ENCODE assay signal across 8 mouse cellular contexts in genomic region chr17:31325451-31326219, GRCm38 (mm10). TPM values are rescaled to one million over a fixed set of nuclear protein-coding genes. Genes with fewer than 3 reads are reported as not detected.
DNase-seq lines count a peak whose midpoint lies in the region; ATAC-seq and TF ChIP-seq lines count a peak whose summit lies in the region.

No protein-coding gene starts in this region.

- TF ChIP-seq CTCF in CH12.LX (conservative IDR thresholded peaks at IDR 0.05 in 1 of 2, IDR thresholded peaks at IDR 0.05 in 1 of 2; ENCODE audit: low read depth in 2 of 2, low read length in 2 of 2), result peak; percentile 38 to 66; a peak in 3 of 4 replicates
- TF ChIP-seq CTCF in cortical plate, adult 2 months (IDR thresholded peaks at IDR 0.05; ENCODE audit: extremely low read depth, insufficient read depth, low read length), result peak; percentile 54

- TF ChIP-seq POLR2A in CH12.LX (IDR thresholded peaks at IDR 0.05; ENCODE audit: low read depth, low read length), result no peak
- no peak for TF ChIP-seq POLR2A in cortical plate, adult 2 months (IDR thresholded peaks at IDR 0.05; ENCODE audit: extremely low read depth, insufficient read depth, low read length)

- no peaks in the 10 kb centered on the region for H3K4me1 ChIP-seq in hindbrain, embryonic 11.5 days (replicated peaks; ENCODE audit: control insufficient read depth, insufficient read depth, low read length)
- H3K4me1 ChIP-seq in hindbrain, embryonic 12.5 days, result peaks cover 12% of the 10 kb centered on the region
- H3K4me1 ChIP-seq in CH12.LX (ENCODE audit: control insufficient read depth in 1 of 2, insufficient read depth in 2 of 2), result peaks cover 0 to 10% of the 10 kb centered on the region in 2 experiments; a peak in 2 of 4 replicates
- H3K4me1 ChIP-seq in cortical plate, adult 2 months (ENCODE audit: control insufficient read depth, insufficient read depth, low read length), result peaks cover 4% of the 10 kb centered on the region
- no peaks in the 10 kb centered on the region; the same call in 1 of the 2 replicates for H3K4me1 ChIP-seq in limb, embryonic 11.5 days (ENCODE audit: control insufficient read depth, insufficient read depth, low read length)
- peaks cover 2% of the 10 kb centered on the region; the same call in 1 of the 2 replicates for H3K4me1 ChIP-seq in neural tube, embryonic 14.5 days (ENCODE audit: control insufficient read depth, insufficient read depth, low read length)

- ATAC-seq in hindbrain, embryonic 11.5 days (ENCODE audit: low FRiP score), result no peak
- ATAC-seq in hindbrain, embryonic 12.5 days (ENCODE audit: low FRiP score), result no peak
- ATAC-seq in limb, embryonic 11.5 days (ENCODE audit: insufficient number of reproducible peaks, low FRiP score, low TSS enrichment, low read depth), result no peak
- no peak; the same call in 1 of the 2 replicates for ATAC-seq in neural tube, embryonic 14.5 days (ENCODE audit: low read depth)

- TF ChIP-seq RAD21 in CH12.LX (IDR thresholded peaks at IDR 0.05; ENCODE audit: low read depth, low read length), result peak; percentile 32

- H3K27me3 ChIP-seq in hindbrain, embryonic 11.5 days (ENCODE audit: control insufficient read depth, insufficient read depth, low read length), result no peaks in the 10 kb centered on the region
- no peaks in the 10 kb centered on the region for H3K27me3 ChIP-seq in hindbrain, embryonic 12.5 days
- peaks cover 18% of the 10 kb centered on the region for H3K27me3 ChIP-seq in CH12.LX (replicated peaks)
- H3K27me3 ChIP-seq in limb, embryonic 11.5 days (ENCODE audit: control insufficient read depth, insufficient read depth, low read length), result no peaks in the 10 kb centered on the region
- no peaks in the 10 kb centered on the region for H3K27me3 ChIP-seq in neural tube, embryonic 14.5 days (ENCODE audit: control insufficient read depth, insufficient read depth, low read length)

- peak; percentile 77 for DNase-seq in hindbrain, embryonic 11.5 days (ENCODE audit: low spot score)
- no peak for DNase-seq in CH12.LX (ENCODE audit: extremely low read depth)
- DNase-seq in limb, embryonic 11.5 days (ENCODE audit: low spot score), result peak; percentile 79
- DNase-seq in frontal cortex, postnatal 25 days (ENCODE audit: low spot score in 2 of 2), result no peak
- DNase-seq in Muller cell, postnatal 12 days (ENCODE audit: inconsistent ontology term), result no peak

- no peak overlapping the region for H3K27ac ChIP-seq in hindbrain, embryonic 11.5 days (ENCODE audit: low read depth, low read length)
- no peak overlapping the region; the same call in 1 of the 2 replicates for H3K27ac ChIP-seq in hindbrain, embryonic 12.5 days
- H3K27ac ChIP-seq in CH12.LX (ENCODE audit: insufficient read depth, low read depth), result no peak overlapping the region
- H3K27ac ChIP-seq in cortical plate, adult 2 months (ENCODE audit: insufficient read depth, low read length), result no peak overlapping the region
- H3K27ac ChIP-seq in limb, embryonic 11.5 days (replicated peaks; ENCODE audit: low read depth, low read length), result no peak overlapping the region
- H3K27ac ChIP-seq in neural tube, embryonic 14.5 days (ENCODE audit: low read depth, low read length), result peak overlapping the region; percentile 10; the same call in 1 of the 2 replicates

- no peaks in the 10 kb centered on the region for H3K36me3 ChIP-seq in hindbrain, embryonic 11.5 days (ENCODE audit: control insufficient read depth, insufficient read depth, low read length)
- 0 out of 2 replicates have a peak, but pooled peaks cover 10% of the 10 kb centered on the region for H3K36me3 ChIP-seq in hindbrain, embryonic 12.5 days
- no peaks in the 10 kb centered on the region for H3K36me3 ChIP-seq in CH12.LX (replicated peaks in 1 of 2; ENCODE audit: control insufficient read depth in 1 of 2, insufficient read depth in 1 of 2, low read length in 1 of 2)
- no peaks in the 10 kb centered on the region for H3K36me3 ChIP-seq in limb, embryonic 11.5 days (ENCODE audit: control insufficient read depth, insufficient read depth, low read length)
- H3K36me3 ChIP-seq in neural tube, embryonic 14.5 days (ENCODE audit: control insufficient read depth, insufficient read depth, low read length), result no peaks in the 10 kb centered on the region

- in situ Hi-C loops in CH12.LX (cut with MboI; ENCODE audit: low pct_ligation_motif_present, low pct_unique_long_range_greater_than_20kb, low sequenced_read_pairs), result no loop called here

- no peak for TF ChIP-seq EP300 in CH12.LX (IDR thresholded peaks at IDR 0.05; ENCODE audit: low read length)

- H3K9me3 ChIP-seq in hindbrain, embryonic 11.5 days (ENCODE audit: control insufficient read depth, low read length), result no peaks in the 10 kb centered on the region
- H3K9me3 ChIP-seq in hindbrain, embryonic 12.5 days (replicated peaks), result no peaks in the 10 kb centered on the region
- peaks cover 2% of the 10 kb centered on the region for H3K9me3 ChIP-seq in CH12.LX (replicated peaks; ENCODE audit: low read length)
- no peaks in the 10 kb centered on the region for H3K9me3 ChIP-seq in limb, embryonic 11.5 days (ENCODE audit: control insufficient read depth, low read length)
- H3K9me3 ChIP-seq in neural tube, embryonic 14.5 days (ENCODE audit: control insufficient read depth, low read length), result no peaks in the 10 kb centered on the region

- no peak overlapping the region for H3K9ac ChIP-seq in hindbrain, embryonic 11.5 days (ENCODE audit: low read depth, low read length)
- no peak overlapping the region for H3K9ac ChIP-seq in hindbrain, embryonic 12.5 days
- H3K9ac ChIP-seq in CH12.LX (ENCODE audit: insufficient read depth, low read depth), result no peak overlapping the region
- H3K9ac ChIP-seq in limb, embryonic 11.5 days (ENCODE audit: low read length), result no peak overlapping the region
- no peak overlapping the region for H3K9ac ChIP-seq in neural tube, embryonic 14.5 days (replicated peaks; ENCODE audit: low read depth, low read length)

- no peak overlapping the region for H3K4me3 ChIP-seq in hindbrain, embryonic 11.5 days (ENCODE audit: low read depth, low read length)
- H3K4me3 ChIP-seq in hindbrain, embryonic 12.5 days, result no peak overlapping the region
- H3K4me3 ChIP-seq in CH12.LX (replicated peaks in 1 of 3; ENCODE audit: low read depth in 2 of 3, low read length in 2 of 3, poor library complexity in 1 of 3), result no peak overlapping the region
- no peak overlapping the region for H3K4me3 ChIP-seq in cortical plate, adult 2 months (ENCODE audit: insufficient read depth, low read length)
- no peak overlapping the region for H3K4me3 ChIP-seq in limb, embryonic 11.5 days (ENCODE audit: low read depth, low read length)
- H3K4me3 ChIP-seq in neural tube, embryonic 14.5 days (ENCODE audit: low read depth, low read length), result no peak overlapping the region

- WGBS in hindbrain, embryonic 11.5 days, result 72% methylated on average over 13 of the region's 13 CpGs
- WGBS in hindbrain, embryonic 12.5 days, result 71% methylated on average over 13 of the region's 13 CpGs
- WGBS in limb, embryonic 11.5 days, result 75% methylated on average over 13 of the region's 13 CpGs
- WGBS in neural tube, embryonic 14.5 days, result 67% methylated on average over 13 of the region's 13 CpGs

- dilution Hi-C loops in CH12.LX (cut with MboI; ENCODE audit: extremely low pct_ligation_motif_present, extremely low pct_unique_long_range_greater_than_20kb, low sequenced_read_pairs), result no loop called here

- H3K79me2 ChIP-seq in CH12.LX (replicated peaks; ENCODE audit: control insufficient read depth, extremely low read depth, insufficient read depth, poor library complexity, severe bottlenecking), result no peaks in the 10 kb centered on the region

- no peak overlapping the region for H3K4me2 ChIP-seq in hindbrain, embryonic 11.5 days (replicated peaks; ENCODE audit: low read depth, low read length)
- H3K4me2 ChIP-seq in hindbrain, embryonic 12.5 days (replicated peaks), result no peak overlapping the region
- no peak overlapping the region for H3K4me2 ChIP-seq in CH12.LX (ENCODE audit: insufficient read depth, low read depth, poor library complexity, severe bottlenecking)
- H3K4me2 ChIP-seq in limb, embryonic 11.5 days (ENCODE audit: low read depth, severe bottlenecking), result no peak overlapping the region
- H3K4me2 ChIP-seq in neural tube, embryonic 14.5 days (ENCODE audit: low read depth, low read length), result no peak overlapping the region

TF ChIP-seq in CH12.LX, 34 proteins besides CTCF, POLR2A, EP300 and RAD21:
- TF ChIP-seq HCFC1 (IDR thresholded peaks at IDR 0.05; ENCODE audit: low read depth, low read length), result no peak
- TF ChIP-seq NELFE (IDR thresholded peaks at IDR 0.05; ENCODE audit: low read depth, low read length), result no peak
- peak; percentile 44 for TF ChIP-seq SMC3 (IDR thresholded peaks at IDR 0.05; ENCODE audit: low read depth, low read length)

RNA-seq across cellular contexts. Expression of gene Slc37a1, which starts 39.0 kb away (rescaled TPM):
- 13.0 and 13.3 TPM in 2 replicates for polyA plus RNA-seq in hindbrain, embryonic 11.5 days (2014; fragmentation: Nextera tagmentation; extraction: Ambion mirVana)
- polyA plus RNA-seq in hindbrain, embryonic 12.5 days (2016; fragmentation: Nextera tagmentation; extraction: Ambion mirVana), result 15.5 and 15.8 TPM in 2 replicates
- total RNA-seq in CH12.LX (2012; rRNA removed) (4.7 and 6.6 TPM in 2 replicates), CH12.LX (2014; rRNA removed) (1.9 and 2.1 TPM in 2 replicates)
- polyA plus RNA-seq in CH12.LX (2012; ENCODE audit: insufficient read length, low read depth), result 2.2 and 2.4 TPM in 2 replicates
- 9.3 and 10.5 TPM in 2 replicates for polyA plus RNA-seq in cortical plate, adult 2 months (2012; rRNA removed)
- polyA plus RNA-seq in limb, embryonic 11.5 days (2014; fragmentation: Nextera tagmentation; extraction: Ambion mirVana), result 1.7 and 1.8 TPM in 2 replicates
- polyA plus RNA-seq in neural tube, embryonic 14.5 days (2014; fragmentation: Nextera tagmentation; extraction: Ambion mirVana), result 10.1 and 10.5 TPM in 2 replicates

RNA-seq across cellular contexts. Expression of gene Rsph1, which starts 48.5 kb away (rescaled TPM):
- 5.1 TPM in 2 replicates for polyA plus RNA-seq in hindbrain, embryonic 11.5 days (2014; fragmentation: Nextera tagmentation; extraction: Ambion mirVana)
- polyA plus RNA-seq in hindbrain, embryonic 12.5 days (2016; fragmentation: Nextera tagmentation; extraction: Ambion mirVana), result 6.9 and 8.2 TPM in 2 replicates
- total RNA-seq in CH12.LX (2012; rRNA removed) (not detected in 2 replicates), CH12.LX (2014; rRNA removed) (not detected in 2 replicates)
- not detected in 2 replicates for polyA plus RNA-seq in CH12.LX (2012; ENCODE audit: insufficient read length, low read depth)
- 2.6 and 3.6 TPM in 2 replicates for polyA plus RNA-seq in cortical plate, adult 2 months (2012; rRNA removed)
- 0.44 and 0.73 TPM in 2 replicates for polyA plus RNA-seq in limb, embryonic 11.5 days (2014; fragmentation: Nextera tagmentation; extraction: Ambion mirVana)
- 2.0 and 3.3 TPM in 2 replicates for polyA plus RNA-seq in neural tube, embryonic 14.5 days (2014; fragmentation: Nextera tagmentation; extraction: Ambion mirVana)

Comparison
In these comparisons a context has a peak if more than half of its experiments do, and no peak if none do; other contexts are left out.
1. DNase-seq: peak in hindbrain, embryonic 11.5 days (single experiment) and limb, embryonic 11.5 days (single experiment); none in CH12.LX (single experiment), frontal cortex, postnatal 25 days (0 of 2) and Muller cell, postnatal 12 days (single experiment).